Mouse (Mus musculus) gastrocnemius, postnatal 14 days (tissue): ENCODE results near the gene Dgcr8. TPM values are rescaled to one million over a fixed set of nuclear protein-coding genes. Genes with fewer than 3 reads are reported as not detected.

Experiments
- DNase-seq: peaks from one replicate; pipeline ENCODE4 v3.0.0; 2021; ENCODE audit warnings: mixed read lengths
- intact Hi-C: fragments of 180-260 bp; cut with DNase I; formaldehyde crosslinking; loops from one replicate; pipeline ENCODE4 v1.15.1; 2025; ENCODE audit warnings: low total_unique reads
- total RNA-seq, 2 experiments: library from RNA; stranded (reverse); gene quantifications; 2 replicates each; pipeline ENCODE4 v1.2.3; 2021

Gene Dgcr8
- total RNA-seq, 2 experiments from 2014 or later = 13.9 to 16.3 TPM

DNA sequence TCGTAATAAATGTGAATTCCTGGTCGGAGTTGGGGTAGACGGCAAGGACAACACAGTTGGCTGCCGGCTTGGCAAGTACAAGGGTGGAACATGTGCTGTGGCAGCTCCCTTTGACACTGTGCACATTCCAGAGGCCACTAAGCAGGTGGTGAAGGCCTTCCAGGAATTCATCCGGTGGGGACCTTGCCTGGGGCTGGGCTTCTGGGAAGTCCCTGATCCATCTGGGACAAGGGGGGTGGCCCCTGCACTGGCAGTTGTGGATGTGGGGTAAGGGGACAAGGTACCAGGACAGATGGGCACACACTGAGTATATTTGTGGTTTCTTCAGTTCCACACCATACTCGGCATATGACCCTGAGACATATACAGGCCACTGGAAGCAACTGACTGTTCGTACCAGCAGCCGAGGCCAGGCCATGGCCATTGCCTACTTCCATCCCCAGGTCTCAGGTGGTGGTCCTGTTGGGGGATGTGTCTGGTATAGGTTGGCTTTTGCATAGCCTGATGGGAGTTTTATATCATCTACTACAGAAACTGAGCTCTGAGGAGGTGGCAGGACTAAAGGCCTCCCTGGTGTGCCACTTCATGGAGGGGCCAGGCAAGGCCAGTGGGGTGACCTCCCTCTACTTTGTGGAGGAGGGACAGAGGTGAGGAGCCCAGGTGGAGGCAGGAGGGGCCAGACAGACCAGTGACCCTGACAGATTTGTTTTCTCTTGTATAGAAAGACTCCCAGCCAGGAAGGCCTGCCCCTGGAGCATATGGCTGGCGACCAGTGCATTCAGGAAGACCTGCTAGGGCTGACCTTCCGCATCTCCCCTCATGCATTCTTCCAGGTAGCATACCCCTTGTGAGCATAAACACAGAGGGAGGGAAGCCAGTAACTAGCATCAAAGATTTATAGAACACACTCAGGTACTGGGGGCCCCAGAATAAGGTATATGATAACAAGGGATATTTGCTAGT is 37.9 kb downstream of the Dgcr8 start:
- no peak for DNase-seq
- intact Hi-C loops = loop anchor here (5.0 kb wide), 1 partner anchor 36 kb away; the partner anchor contains the start of gene Dgcr8

GRCm38 (mm10) chr16:18250231-18250630 is 38.8 kb downstream of the Dgcr8 start:
- intact Hi-C loops = loop anchor here (5.0 kb wide), 1 partner anchor 37 kb away; the partner anchor contains the start of gene Dgcr8
- no peak for DNase-seq

DNA sequence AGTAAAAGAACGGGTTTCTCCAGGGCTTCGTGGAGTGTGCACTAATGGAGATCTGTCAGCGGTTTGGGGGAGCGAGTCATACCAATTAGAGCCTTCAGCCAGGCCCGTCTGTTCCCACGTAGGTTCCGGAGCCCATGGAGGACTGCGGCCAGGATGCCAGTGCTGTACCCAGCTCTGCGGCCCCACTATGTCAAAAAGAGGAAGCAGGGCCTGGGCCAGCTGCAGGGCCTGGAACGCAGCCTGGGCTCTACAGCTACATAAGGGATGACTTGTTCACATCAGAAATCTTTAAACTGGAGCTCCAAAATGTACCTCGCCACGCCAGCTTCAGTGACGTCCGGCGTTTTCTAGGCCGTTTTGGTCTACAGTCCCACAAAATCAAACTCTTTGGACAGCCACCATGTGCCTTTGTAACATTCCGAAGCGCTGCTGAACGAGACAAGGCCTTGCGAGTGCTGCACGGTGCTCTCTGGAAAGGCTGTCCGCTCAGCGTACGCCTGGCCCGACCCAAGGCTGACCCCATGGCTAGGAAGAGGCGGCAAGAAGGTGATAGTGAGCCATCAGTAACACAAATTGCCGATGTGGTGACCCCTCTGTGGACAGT is 39.6 kb downstream of the Dgcr8 start:
- DNase-seq = peak; percentile 46
- intact Hi-C loops = no loop called here

- intact Hi-C loops = no loop called here
- DNase-seq = peak; percentile 99
These were observed 40.3 kb downstream of the Dgcr8 start, which contains the start of the genes Trmt2a and Ranbp1 for GRCm38 (mm10) chr16:18248433-18249363. TSS of gene Trmt2a (plus strand) at chr16:18248679. TSS of gene Ranbp1 (minus strand) at chr16:18248732.

DNA sequence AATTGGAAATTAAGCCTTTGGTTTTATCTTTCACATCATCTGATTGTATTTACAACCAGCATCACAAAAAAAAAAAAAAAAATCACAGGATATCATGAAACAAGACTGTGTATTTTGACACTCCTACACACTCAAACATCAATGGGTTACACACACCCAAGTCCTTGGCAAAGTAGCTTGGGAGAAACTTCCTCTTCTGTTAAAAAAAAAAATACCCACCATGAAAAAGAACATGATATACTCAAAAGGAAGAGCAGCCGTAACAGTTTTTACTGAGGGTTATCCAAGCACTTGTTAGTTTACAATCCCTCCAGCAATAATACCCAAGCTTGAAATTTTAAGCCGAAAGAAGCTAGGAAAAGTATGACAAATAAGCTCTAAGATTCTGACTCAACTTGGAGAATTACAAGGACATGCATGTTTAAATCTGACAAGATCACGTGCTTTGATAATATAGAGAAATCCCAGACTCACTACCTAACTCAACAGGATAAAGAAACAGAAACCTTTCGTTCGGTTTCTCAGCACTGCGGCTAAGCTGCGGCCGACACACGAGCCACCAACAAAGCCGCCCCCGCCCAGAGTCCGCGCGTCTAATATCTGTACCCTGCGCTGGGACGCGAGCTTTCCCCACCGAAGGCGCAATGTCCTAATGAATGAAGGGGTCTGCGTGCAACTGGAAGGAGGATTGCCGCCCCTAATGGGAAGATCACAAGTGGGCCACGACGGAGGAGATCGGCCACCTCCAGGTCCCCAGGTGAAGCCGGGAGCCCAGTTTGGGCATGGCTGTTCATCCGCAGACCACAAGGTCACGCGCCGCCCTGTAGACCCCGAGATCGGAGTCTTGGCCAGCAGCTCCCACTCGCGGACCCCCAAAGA is 41.3 kb downstream of the Dgcr8 start:
- no peak for DNase-seq
- intact Hi-C loops = no loop called here

- intact Hi-C loops = no loop called here
- no peak for DNase-seq
These were observed 47.5 kb downstream of the Dgcr8 start for GRCm38 (mm10) chr16:18241581-18241980.

- DNase-seq = no peak
- intact Hi-C loops = no loop called here
These were observed 52.2 kb downstream of the Dgcr8 start for GRCm38 (mm10) chr16:18236676-18237501.

GRCm38 (mm10) chr16:18235389-18236065 is 53.5 kb downstream of the Dgcr8 start:
- intact Hi-C loops = no loop called here
- DNase-seq = peak; percentile 72

DNA sequence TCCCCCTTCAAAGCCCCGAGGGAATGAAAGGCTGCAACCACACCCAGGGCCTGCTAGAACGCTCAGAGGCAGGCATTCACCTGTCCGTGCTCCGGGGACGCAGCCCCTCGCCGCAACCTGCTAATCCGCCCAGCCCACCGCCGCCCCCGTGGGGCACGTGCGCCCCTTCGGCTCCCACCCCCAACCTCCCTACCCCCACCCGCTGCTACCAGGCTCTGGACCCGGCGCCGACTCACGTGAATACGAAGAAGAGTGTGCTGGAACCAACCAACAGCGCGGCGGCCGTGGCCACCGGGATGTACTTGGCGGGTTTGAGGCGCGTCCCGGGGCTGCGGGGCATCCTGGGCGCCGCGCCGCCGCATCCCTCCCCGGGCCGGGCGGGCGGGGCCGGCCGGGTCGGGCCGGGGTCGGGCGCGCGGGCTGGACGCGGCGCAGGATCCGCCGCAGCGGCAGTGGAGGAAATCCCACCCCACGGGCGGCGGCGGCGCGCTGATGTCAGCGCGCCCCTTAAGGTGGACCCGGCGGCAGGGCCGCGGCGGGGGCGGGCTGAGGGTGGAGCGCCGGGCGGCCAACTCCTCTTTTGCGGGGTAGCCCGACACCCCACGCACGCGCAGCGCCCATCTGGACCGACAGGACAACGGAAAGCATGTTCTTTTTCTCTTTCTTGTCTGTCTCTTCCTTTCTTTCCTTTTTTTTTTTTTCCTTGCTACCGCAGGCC is 54.2 kb downstream of the Dgcr8 start, which contains the start of gene Zdhhc8:
Gene Zdhhc8 (minus strand): TSS at position 466 of the 718 bp plus-strand sequence.
- intact Hi-C loops = no loop called here
- peak; percentile 84 for DNase-seq

GRCm38 (mm10) chr16:18233919-18234670 is 55.0 kb downstream of the Dgcr8 start:
- no peak for DNase-seq
- intact Hi-C loops = no loop called here

DNA sequence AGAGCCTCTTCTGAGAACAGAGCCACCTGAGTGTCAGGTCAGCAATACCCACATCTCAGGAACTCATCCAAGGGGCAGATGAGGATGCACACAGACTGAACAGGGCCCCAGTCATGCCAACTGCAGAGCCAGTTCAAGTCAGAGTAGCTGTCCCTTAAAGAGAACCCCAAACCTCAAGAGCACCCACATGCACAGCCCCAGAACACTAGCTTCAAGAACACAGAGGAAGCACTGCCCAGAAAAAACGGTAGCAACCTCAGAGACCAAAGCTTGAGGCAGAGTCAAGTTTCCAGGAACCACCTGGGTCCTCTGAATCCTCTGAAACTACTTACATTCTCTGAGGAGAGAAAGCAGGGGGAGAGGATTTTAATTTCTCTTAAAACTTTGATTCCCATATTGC is 55.6 kb downstream of the Dgcr8 start:
- intact Hi-C loops = no loop called here
- no peak for DNase-seq

DNA sequence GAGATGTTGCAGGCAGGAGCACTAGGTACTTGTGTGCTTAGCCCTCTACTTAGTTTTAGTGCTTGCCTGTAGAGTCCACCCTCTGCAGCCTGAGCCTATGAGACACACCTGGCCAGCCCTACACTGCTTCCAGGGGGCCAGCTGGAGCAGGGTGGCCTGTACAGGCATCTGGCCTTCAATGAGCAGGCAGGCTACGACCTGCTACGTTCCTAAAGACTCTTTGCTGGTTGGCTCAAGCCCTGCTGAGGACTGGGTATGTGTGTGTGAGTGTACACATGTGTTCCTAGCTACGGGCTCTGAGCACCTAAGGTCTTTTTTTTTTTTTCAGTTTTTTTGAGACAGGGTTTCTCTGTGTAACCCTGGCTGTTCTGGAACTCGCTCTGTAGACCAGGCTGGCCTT is 57.6 kb downstream of the Dgcr8 start:
- intact Hi-C loops = no loop called here
- DNase-seq = no peak

DNA sequence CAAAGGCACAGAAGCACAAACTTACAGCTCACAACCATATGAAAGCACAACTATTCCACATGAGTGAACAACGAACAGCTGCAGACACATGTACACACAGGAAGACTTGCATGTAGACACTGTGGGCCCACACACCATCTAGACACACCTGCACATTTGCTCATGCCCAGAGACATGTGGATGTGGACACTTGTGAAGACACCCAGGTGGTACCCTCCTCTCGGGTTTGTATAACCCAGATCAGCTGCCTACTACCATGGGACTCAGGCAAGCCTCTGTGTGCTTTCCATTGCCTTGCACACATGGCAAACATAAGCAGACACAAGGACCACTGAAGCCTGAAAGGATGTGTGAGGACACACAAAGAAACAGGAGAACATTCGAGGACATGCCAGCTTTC is 58.0 kb downstream of the Dgcr8 start:
- no peak for DNase-seq
- intact Hi-C loops = no loop called here

DNA sequence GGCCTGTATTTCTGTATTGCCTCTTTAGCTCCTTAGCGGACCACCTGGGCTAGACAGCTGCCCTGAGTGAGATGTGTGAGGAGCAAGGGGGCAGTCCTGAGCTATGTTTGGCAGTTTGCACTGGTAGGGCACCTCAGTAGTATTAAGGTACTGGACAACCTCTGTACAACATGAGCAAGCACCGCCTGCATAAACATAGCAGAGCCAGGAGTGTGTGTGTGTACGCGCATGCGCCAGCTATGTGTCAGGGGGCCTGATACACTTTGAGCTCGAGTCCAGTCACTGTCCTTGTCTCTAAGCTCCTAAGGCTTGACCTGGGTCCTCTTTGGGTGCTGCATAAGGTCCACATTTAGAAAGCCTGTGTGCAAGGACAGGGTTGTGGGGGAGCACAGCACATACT is 58.4 kb downstream of the Dgcr8 start:
- no peak for DNase-seq
- intact Hi-C loops = no loop called here

DNA sequence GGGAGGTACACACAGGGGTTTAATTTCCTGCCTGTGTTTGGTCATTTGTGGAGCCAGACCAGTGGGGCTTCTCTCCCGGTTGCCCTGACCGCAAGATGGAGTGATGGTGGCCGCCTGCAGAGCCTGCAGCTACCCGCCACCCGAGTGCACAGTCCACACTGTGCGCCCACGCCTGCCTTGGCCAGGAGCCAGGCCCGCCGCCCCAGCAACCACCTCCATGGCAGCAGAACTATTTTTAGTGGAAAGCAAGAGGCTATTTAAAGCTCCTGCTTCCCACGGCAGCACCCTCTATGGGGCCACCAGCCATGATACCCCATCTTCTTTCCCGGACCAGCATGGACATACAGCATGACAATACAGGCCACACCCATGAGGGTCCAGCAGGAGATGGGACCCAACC is 59.4 kb downstream of the Dgcr8 start:
- intact Hi-C loops = no loop called here
- DNase-seq = no peak

- DNase-seq = no peak
- intact Hi-C loops = no loop called here
These were observed 60.2 kb downstream of the Dgcr8 start for GRCm38 (mm10) chr16:18228856-18229255.
